Mouse (Mus musculus) right cerebral cortex, postnatal 25 days (tissue): Measurements from ENCODE around the gene Tsfm.
"Not testable (repeated sequence)": the region's sequence is repeated elsewhere in the genome, so short reads cannot be mapped to it uniquely, and the experiment has no call there.

Source experiments
- DNase-seq: peaks from one replicate; pipeline ENCODE4 v3.0.0; 2022

Gene Tsfm

GRCm38 (mm10) chr10:127030336-127031296 is at the start of gene Tsfm:
Tsfm (minus strand) TSS chr10:127030840.
- peak; percentile 91 for DNase-seq

GRCm38 (mm10) chr10:127079665-127080391 is 49.2 kb upstream of the Tsfm start:
- peak; percentile 54 for DNase-seq

GRCm38 (mm10) chr10:127078677-127079575 is 48.3 kb upstream of the Tsfm start:
- DNase-seq = peak; percentile 60

- peak; percentile 61 for DNase-seq
Observed at GRCm38 (mm10) chr10:127078001-127078676, 47.5 kb upstream of the Tsfm start.

- DNase-seq = peak; percentile 50
Observed at GRCm38 (mm10) chr10:127077515-127077914, 46.9 kb upstream of the Tsfm start.

GRCm38 (mm10) chr10:127076082-127076481 is 45.4 kb upstream of the Tsfm start:
- no peak for DNase-seq

GRCm38 (mm10) chr10:127075651-127076050 is 45.0 kb upstream of the Tsfm start:
- DNase-seq = no peak

- no peak for DNase-seq
Observed at GRCm38 (mm10) chr10:127075080-127075479, 44.4 kb upstream of the Tsfm start, which contains the start of gene Agap2. Agap2 (plus strand) TSS chr10:127075284.

- DNase-seq = no peak
Observed at GRCm38 (mm10) chr10:127073981-127074380, 43.3 kb upstream of the Tsfm start.

GRCm38 (mm10) chr10:127072969-127073368 is 42.3 kb upstream of the Tsfm start:
- DNase-seq = not testable (repeated sequence)

- not testable (repeated sequence) for DNase-seq
Observed at GRCm38 (mm10) chr10:127072270-127072669, 41.6 kb upstream of the Tsfm start.

- no peak for DNase-seq
Observed at GRCm38 (mm10) chr10:127071203-127071602, 40.6 kb upstream of the Tsfm start.

GRCm38 (mm10) chr10:127070190-127071121 is 39.8 kb upstream of the Tsfm start, which contains the start of gene Tspan31:
Tspan31 (minus strand) TSS chr10:127070264.
- peak; percentile 90 for DNase-seq

- no peak for DNase-seq
Observed at GRCm38 (mm10) chr10:127069281-127070189, 38.9 kb upstream of the Tsfm start.

- DNase-seq = no peak
Observed at GRCm38 (mm10) chr10:127068360-127069038, 37.9 kb upstream of the Tsfm start.

GRCm38 (mm10) chr10:127066519-127067018 is 35.9 kb upstream of the Tsfm start:
- DNase-seq = no peak

GRCm38 (mm10) chr10:127065981-127066380 is 35.3 kb upstream of the Tsfm start:
- DNase-seq = no peak
